In genomic region chr16:60605832-60606583, GRCm38 (mm10) we compare ENCODE assay signal across 9 mouse cellular contexts. TPM values are rescaled to one million over a fixed set of nuclear protein-coding genes. Genes with fewer than 3 reads are reported as not detected.
DNase-seq lines count a peak whose midpoint lies in the region; ATAC-seq and TF ChIP-seq lines count a peak whose summit lies in the region.
"Had no signal": no experiment of that assay in that cellular context is flagged by ENCODE, and none has a peak within 500 bp of the region (broad histone marks: within the 10 kb centered on the region; RNA-seq: fewer than 3 reads in every experiment).

No protein-coding gene starts in this region.

- ATAC-seq in kidney, embryonic 16.5 days (ENCODE audit: low FRiP score, low TSS enrichment): peak; percentile 95
- ATAC-seq in forebrain, postnatal 0 days: peak; percentile 90
- ATAC-seq in midbrain, embryonic 13.5 days: peak; percentile 91
- peak; percentile 59; the same call in 1 of the 2 replicates for ATAC-seq in stomach, postnatal 0 days (ENCODE audit: low FRiP score, low TSS enrichment)
- ATAC-seq in granulocyte monocyte progenitor cell, adult 5-6 weeks (replicated peaks; ENCODE audit: poor library complexity, severe bottlenecking): no peak; the same call in 1 of the 2 replicates

- H3K4me2 ChIP-seq in kidney, embryonic 16.5 days (replicated peaks; ENCODE audit: low read depth, low read length): peak overlapping the region; percentile 64
- peak overlapping the region; percentile 97 for H3K4me2 ChIP-seq in forebrain, postnatal 0 days (ENCODE audit: low read depth)
- peak overlapping the region; percentile 97 for H3K4me2 ChIP-seq in midbrain, embryonic 13.5 days (replicated peaks)
- H3K4me2 ChIP-seq in stomach, postnatal 0 days (replicated peaks; ENCODE audit: low read depth): peak overlapping the region; percentile 50

- peak overlapping the region; percentile 41 for H3K4me3 ChIP-seq in kidney, embryonic 16.5 days (ENCODE audit: low read length)
- no peak overlapping the region for H3K4me3 ChIP-seq in kidney, adult 2 months (ENCODE audit: insufficient read depth, low read depth, low read length)
- peak overlapping the region; percentile 41 for H3K4me3 ChIP-seq in cerebellum, adult 2 months (replicated peaks; ENCODE audit: insufficient read depth, low read depth, low read length)
- H3K4me3 ChIP-seq in forebrain, postnatal 0 days (ENCODE audit: low read depth, low read length): peak overlapping the region; percentile 48
- peak overlapping the region; percentile 62 for H3K4me3 ChIP-seq in midbrain, embryonic 13.5 days (replicated peaks)
- peak overlapping the region; percentile 31 for H3K4me3 ChIP-seq in stomach, postnatal 0 days (ENCODE audit: low read depth, low read length)

- peaks cover 9% of the 10 kb centered on the region; the same call in 1 of the 2 replicates for H3K4me1 ChIP-seq in kidney, embryonic 16.5 days (ENCODE audit: insufficient read depth, low read length)
- no peaks in the 10 kb centered on the region for H3K4me1 ChIP-seq in kidney, adult 2 months (ENCODE audit: control insufficient read depth, insufficient read depth, low read length)
- no peaks in the 10 kb centered on the region; the same call in none of the 2 replicates for H3K4me1 ChIP-seq in cerebellum, adult 2 months (ENCODE audit: control insufficient read depth, insufficient read depth, low read length)
- no peaks in the 10 kb centered on the region for H3K4me1 ChIP-seq in forebrain, postnatal 0 days (ENCODE audit: insufficient read depth)
- peaks cover 22% of the 10 kb centered on the region for H3K4me1 ChIP-seq in midbrain, embryonic 13.5 days (replicated peaks)
- H3K4me1 ChIP-seq in stomach, postnatal 0 days (replicated peaks; ENCODE audit: control insufficient read depth, insufficient read depth): 0 out of 2 replicates have a peak, but pooled peaks cover 2% of the 10 kb centered on the region

- no peak overlapping the region for H3K9ac ChIP-seq in kidney, embryonic 16.5 days (replicated peaks; ENCODE audit: low read length)
- H3K9ac ChIP-seq in forebrain, postnatal 0 days: peak overlapping the region; percentile 67
- peak overlapping the region; percentile 70 for H3K9ac ChIP-seq in midbrain, embryonic 13.5 days (replicated peaks)
- H3K9ac ChIP-seq in stomach, postnatal 0 days (ENCODE audit: low read length): no peak overlapping the region
- H3K9ac ChIP-seq: liver, embryonic 14.5 days had no signal

- WGBS in kidney, embryonic 16.5 days: under 1% methylated on average over 38 of the region's 38 CpGs
- 2% methylated on average over 38 of the region's 38 CpGs for WGBS in kidney, adult 2 months
- WGBS in cerebellum, adult 2 months: under 1% methylated on average over 38 of the region's 38 CpGs
- WGBS in forebrain, postnatal 0 days: 1% methylated on average over 38 of the region's 38 CpGs
- under 1% methylated on average over 38 of the region's 38 CpGs for WGBS in midbrain, embryonic 13.5 days
- WGBS in stomach, postnatal 0 days: 1% methylated on average over 38 of the region's 38 CpGs

- no peak overlapping the region for H3K27ac ChIP-seq in kidney, embryonic 16.5 days (ENCODE audit: low read length)
- H3K27ac ChIP-seq in kidney, adult 2 months (ENCODE audit: insufficient read depth, low read depth, low read length): no peak overlapping the region
- no peak overlapping the region for H3K27ac ChIP-seq in cerebellum, adult 2 months (ENCODE audit: insufficient read depth, low read length)
- H3K27ac ChIP-seq in forebrain, postnatal 0 days (ENCODE audit: low read depth, low read length): 0 out of 2 replicates have a peak overlapping the region, but pooled peaks have one; percentile 46
- H3K27ac ChIP-seq in midbrain, embryonic 13.5 days: peak overlapping the region; percentile 58
- no peak overlapping the region for H3K27ac ChIP-seq in stomach, postnatal 0 days (replicated peaks)
- H3K27ac ChIP-seq: liver, embryonic 14.5 days had no signal

- no peak for TF ChIP-seq POLR2A in kidney, adult 2 months (IDR thresholded peaks at IDR 0.05; ENCODE audit: low read depth, low read length)
- no peak for TF ChIP-seq POLR2A in cerebellum, adult 2 months (IDR thresholded peaks at IDR 0.05; ENCODE audit: borderline replicate concordance, insufficient read depth, low read length)

- H3K36me3 ChIP-seq in kidney, embryonic 16.5 days (ENCODE audit: insufficient read depth, low read length): no peaks in the 10 kb centered on the region
- H3K36me3 ChIP-seq in kidney, adult 2 months (ENCODE audit: control insufficient read depth, insufficient read depth, low read length): no peaks in the 10 kb centered on the region
- no peaks in the 10 kb centered on the region for H3K36me3 ChIP-seq in forebrain, postnatal 0 days (ENCODE audit: insufficient read depth)
- H3K36me3 ChIP-seq in midbrain, embryonic 13.5 days: no peaks in the 10 kb centered on the region
- H3K36me3 ChIP-seq in stomach, postnatal 0 days (ENCODE audit: control insufficient read depth, insufficient read depth, low read length): no peaks in the 10 kb centered on the region

- DNase-seq in kidney, adult 2 months: no peak
- DNase-seq in cerebellum, adult 2 months: peak; percentile 65 to 67
- peak; percentile 86 for DNase-seq in forebrain, postnatal 0 days
- peak; percentile 69 for DNase-seq in layer of hippocampus, adult 9-11 months
- peak; percentile 60 for DNase-seq in stomach, postnatal 0 days (ENCODE audit: low spot score)

- H3K9me3 ChIP-seq in kidney, embryonic 16.5 days (ENCODE audit: low read length): no peaks in the 10 kb centered on the region
- no peaks in the 10 kb centered on the region for H3K9me3 ChIP-seq in forebrain, postnatal 0 days (ENCODE audit: low read length)
- no peaks in the 10 kb centered on the region for H3K9me3 ChIP-seq in midbrain, embryonic 13.5 days
- H3K9me3 ChIP-seq in stomach, postnatal 0 days (ENCODE audit: control insufficient read depth, low read length): no peaks in the 10 kb centered on the region

- TF ChIP-seq EP300 in stomach, postnatal 0 days (optimal IDR thresholded peaks at IDR 0.05): no peak

- H3K27me3 ChIP-seq in kidney, embryonic 16.5 days (ENCODE audit: insufficient read depth, low read length): peaks cover 34% of the 10 kb centered on the region
- no peaks in the 10 kb centered on the region for H3K27me3 ChIP-seq in kidney, adult 2 months (replicated peaks; ENCODE audit: control insufficient read depth, insufficient read depth, low read length)
- no peaks in the 10 kb centered on the region for H3K27me3 ChIP-seq in cerebellum, adult 2 months (ENCODE audit: control insufficient read depth, insufficient read depth, low read length)
- no peaks in the 10 kb centered on the region for H3K27me3 ChIP-seq in forebrain, postnatal 0 days (ENCODE audit: insufficient read depth, low read length)
- peaks cover 10% of the 10 kb centered on the region; the same call in 1 of the 2 replicates for H3K27me3 ChIP-seq in midbrain, embryonic 13.5 days
- H3K27me3 ChIP-seq in stomach, postnatal 0 days (ENCODE audit: control insufficient read depth, insufficient read depth, low read length): peaks cover 3% of the 10 kb centered on the region; the same call in 1 of the 2 replicates

- no peak for TF ChIP-seq CTCF in kidney, adult 2 months (conservative IDR thresholded peaks at IDR 0.05; ENCODE audit: insufficient read depth, insufficient read length, low read depth, low read length)
- TF ChIP-seq CTCF in cerebellum, adult 2 months (IDR thresholded peaks at IDR 0.05; ENCODE audit: borderline replicate concordance, insufficient read depth, low read depth, low read length): peak; percentile 47
- peak; percentile 78 for TF ChIP-seq CTCF in forebrain, postnatal 0 days (IDR thresholded peaks at IDR 0.05; ENCODE audit: low read depth)
- peak; percentile 64 for TF ChIP-seq CTCF in stomach, postnatal 0 days (IDR thresholded peaks at IDR 0.05; ENCODE audit: low read depth)

RNA-seq across cellular contexts. Expression of gene Epha6, which starts 0.7 kb away (rescaled TPM):
- 0.07 TPM in 1 of 2 replicates, not detected in the other for polyA plus RNA-seq in kidney, embryonic 16.5 days (2015; fragmentation: Nextera tagmentation; extraction: Ambion mirVana)
- 0.02 and 0.15 TPM in 2 replicates for polyA plus RNA-seq in kidney, adult 2 months (2012; rRNA removed)
- polyA plus RNA-seq in cerebellum, adult 2 months (2012; rRNA removed): 3.2 and 3.8 TPM in 2 replicates
- total RNA-seq in forebrain, postnatal 0 days (2014; rRNA removed): 25.2 and 29.3 TPM in 2 replicates
- polyA plus RNA-seq in forebrain, postnatal 0 days (2015; fragmentation: Nextera tagmentation; extraction: Ambion mirVana): 3.3 and 8.1 TPM in 2 replicates
- polyA plus RNA-seq in midbrain, embryonic 13.5 days (2015; fragmentation: Nextera tagmentation; extraction: Ambion mirVana): 3.2 and 4.4 TPM in 2 replicates
- polyA plus RNA-seq in stomach, postnatal 0 days (2015; fragmentation: Nextera tagmentation; extraction: Ambion mirVana): 0.08 and 0.28 TPM in 2 replicates
- not detected in 2 replicates for total RNA-seq in granulocyte monocyte progenitor cell, adult 5-6 weeks (2014; fragmentation: Nextera tagmentation)
- not detected in 2 replicates for total RNA-seq in granulocyte monocyte progenitor cell, adult 5-6 weeks (2017)
- polyA plus RNA-seq: liver, embryonic 14.5 days had no signal

Comparison
In these comparisons a context has a peak if more than half of its experiments do, and no peak if none do; other contexts are left out.
1. H3K27ac ChIP-seq: peak in forebrain, postnatal 0 days (single experiment) and midbrain, embryonic 13.5 days (single experiment); none in kidney, embryonic 16.5 days (single experiment), kidney, adult 2 months (single experiment), cerebellum, adult 2 months (single experiment) and stomach, postnatal 0 days (single experiment).
2. H3K9ac ChIP-seq: peak in forebrain, postnatal 0 days (single experiment) and midbrain, embryonic 13.5 days (single experiment); none in kidney, embryonic 16.5 days (single experiment) and stomach, postnatal 0 days (single experiment).
3. Peak in every context shown above with its lines, with median percentiles within 50 percentile points of each other: H3K4me2 ChIP-seq.